Mouse (Mus musculus) limb, embryonic 12.5 days (tissue): ENCODE measurements around the gene Art5. TPM values are rescaled to one million over a fixed set of nuclear protein-coding genes. Genes with fewer than 3 reads are reported as not detected.

Experiments used
- polyA plus RNA-seq: library from polyadenylated mRNA; unstranded; fragments of >200 nt; fragmentation: Nextera tagmentation; extraction: Ambion mirVana; gene quantifications from 2 replicates; pipeline ENCODE4 v1.2.1, GENCODE M21; 2016

The Art5 gene
- polyA plus RNA-seq, 1 experiment from 2014 or later, result 5.1 TPM

Other genes starting within 250 kb of the Art5 start
- gene Anapc15, start 245.8 kb downstream of the Art5 start, polyA plus RNA-seq, result 81.7 and 82.4 TPM in 2 replicates
- gene Folr1, start 238.7 kb downstream of the Art5 start, polyA plus RNA-seq, result not detected in 2 replicates
- 141 and 147 TPM in 2 replicates for gene Lamtor1, start 203.6 kb downstream of the Art5 start, polyA plus RNA-seq
- gene Tomt, start 203.1 kb downstream of the Art5 start, polyA plus RNA-seq, result 0.56 and 0.71 TPM in 2 replicates
- 8.7 and 8.8 TPM in 2 replicates for gene Lrrc51, start 175.6 kb downstream of the Art5 start, polyA plus RNA-seq
- 134 and 138 TPM in 2 replicates for gene Numa1, start 175.4 kb downstream of the Art5 start, polyA plus RNA-seq
- gene Il18bp, start 90.8 kb downstream of the Art5 start, polyA plus RNA-seq, result 3.4 and 3.7 TPM in 2 replicates
- gene Rnf121, start 44.0 kb downstream of the Art5 start, polyA plus RNA-seq, result 28.8 and 30.7 TPM in 2 replicates
- gene Xndc1, start 44.0 kb downstream of the Art5 start, polyA plus RNA-seq, result 48.7 and 51.7 TPM in 2 replicates
- 2.3 and 2.9 TPM in 2 replicates for gene Xntrpc, start 43.8 kb downstream of the Art5 start, polyA plus RNA-seq
- not detected in 2 replicates for gene Trpc2, start 26.4 kb downstream of the Art5 start, polyA plus RNA-seq
- gene Art1, start 7.7 kb downstream of the Art5 start, polyA plus RNA-seq, result 8.0 and 8.3 TPM in 2 replicates
- gene Chrna10, start 7.3 kb upstream of the Art5 start, polyA plus RNA-seq, result not detected in 2 replicates
- gene Nup98, start 100.7 kb upstream of the Art5 start, polyA plus RNA-seq, result 50.5 and 51.8 TPM in 2 replicates
- gene Pgap2, start 100.7 kb upstream of the Art5 start, polyA plus RNA-seq, result 82.0 and 84.9 TPM in 2 replicates
- gene Rhog, start 146.6 kb upstream of the Art5 start, polyA plus RNA-seq, result 47.8 and 50.4 TPM in 2 replicates
- gene Stim1, start 158.3 kb upstream of the Art5 start, polyA plus RNA-seq, result 17.7 and 25.3 TPM in 2 replicates